19 mouse cellular contexts compared by ENCODE assay signal in the genomic region with DNA sequence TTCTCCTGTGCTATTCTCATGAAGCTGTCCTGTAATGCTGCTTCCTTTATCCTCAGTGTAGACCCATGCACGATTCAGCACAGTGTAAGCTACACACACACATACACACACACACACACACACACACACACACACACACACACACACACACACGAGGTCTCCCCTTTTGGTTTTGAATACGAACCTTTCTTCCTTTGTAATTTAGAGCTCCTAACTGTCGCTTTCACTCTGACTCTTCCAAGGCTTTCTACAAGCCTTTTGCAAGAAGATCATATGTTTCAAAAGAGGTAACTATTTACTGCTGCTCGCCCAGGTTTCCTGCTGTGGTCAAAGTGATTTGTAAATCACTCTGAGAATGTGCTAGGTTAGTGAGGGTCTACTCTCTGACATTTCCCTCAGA.
DNase-seq lines count a peak whose midpoint lies in the region; ATAC-seq and TF ChIP-seq lines count a peak whose summit lies in the region.
"Had no signal": no experiment of that assay in that cellular context is flagged by ENCODE, and none has a peak within 500 bp of the region (broad histone marks: within the 10 kb centered on the region; RNA-seq: fewer than 3 reads in every experiment).

No protein-coding gene starts in this region.

- no peaks in the 10 kb centered on the region for H3K36me3 ChIP-seq in hindbrain, embryonic 13.5 days
- H3K36me3 ChIP-seq in hindbrain, postnatal 0 days (ENCODE audit: insufficient read depth, low read length) = no peaks in the 10 kb centered on the region
- no peaks in the 10 kb centered on the region for H3K36me3 ChIP-seq in neural tube, embryonic 13.5 days
- H3K36me3 ChIP-seq: embryonic facial prominence, embryonic 12.5 days; forebrain, embryonic 15.5 days; heart, embryonic 13.5 days; hindbrain, embryonic 15.5 days had no signal

- no peak overlapping the region for H3K4me2 ChIP-seq in hindbrain, embryonic 13.5 days
- no peak overlapping the region for H3K4me2 ChIP-seq in hindbrain, postnatal 0 days (ENCODE audit: low read depth, low read length)
- H3K4me2 ChIP-seq in neural tube, embryonic 13.5 days = no peak overlapping the region
- H3K4me2 ChIP-seq: embryonic facial prominence, embryonic 12.5 days; forebrain, embryonic 15.5 days; heart, embryonic 13.5 days; hindbrain, embryonic 15.5 days had no signal

- ATAC-seq in hindbrain, embryonic 13.5 days (ENCODE audit: low FRiP score) = no peak
- no peak for ATAC-seq in hindbrain, postnatal 0 days
- no peak for ATAC-seq in neural tube, embryonic 13.5 days (ENCODE audit: low read depth)
- ATAC-seq: CD4-positive, CD25-positive, alpha-beta regulatory T cell, adult 4 months; forebrain, embryonic 15.5 days; Patski had no signal

- no peak for TF ChIP-seq CTCF in hindbrain, postnatal 0 days (IDR thresholded peaks at IDR 0.05; ENCODE audit: low read depth)

- WGBS in hindbrain, embryonic 13.5 days = 47% methylated on average over 5 of the region's 5 CpGs
- WGBS in hindbrain, postnatal 0 days = 48% methylated on average over 5 of the region's 5 CpGs
- WGBS in neural tube, embryonic 13.5 days = 21% methylated on average over 5 of the region's 5 CpGs

- H3K4me1 ChIP-seq in hindbrain, embryonic 13.5 days (replicated peaks) = peaks cover 32% of the 10 kb centered on the region
- H3K4me1 ChIP-seq in hindbrain, postnatal 0 days (ENCODE audit: insufficient read depth, low read length) = peaks cover 10% of the 10 kb centered on the region; the same call in 1 of the 2 replicates
- peaks cover 46% of the 10 kb centered on the region for H3K4me1 ChIP-seq in neural tube, embryonic 13.5 days (replicated peaks)

- H3K27ac ChIP-seq in hindbrain, embryonic 13.5 days = peak overlapping the region; percentile 93; the same call in 1 of the 2 replicates
- no peak overlapping the region for H3K27ac ChIP-seq in hindbrain, postnatal 0 days
- H3K27ac ChIP-seq in neural tube, embryonic 13.5 days (replicated peaks) = 0 out of 2 replicates have a peak overlapping the region, but pooled peaks have one; percentile 92
- H3K27ac ChIP-seq: embryonic facial prominence, embryonic 12.5 days; forebrain, embryonic 15.5 days; heart, embryonic 13.5 days; hindbrain, embryonic 15.5 days had no signal

- no peak overlapping the region for H3K4me3 ChIP-seq in hindbrain, embryonic 13.5 days
- H3K4me3 ChIP-seq in hindbrain, postnatal 0 days (ENCODE audit: low read length) = no peak overlapping the region
- no peak overlapping the region for H3K4me3 ChIP-seq in neural tube, embryonic 13.5 days
- H3K4me3 ChIP-seq: embryonic facial prominence, embryonic 12.5 days; forebrain, embryonic 15.5 days; heart, embryonic 13.5 days; hindbrain, embryonic 15.5 days had no signal

- H3K27me3 ChIP-seq in hindbrain, embryonic 13.5 days = no peaks in the 10 kb centered on the region
- H3K27me3 ChIP-seq in hindbrain, postnatal 0 days (ENCODE audit: insufficient read depth, low read length) = no peaks in the 10 kb centered on the region
- H3K27me3 ChIP-seq in neural tube, embryonic 13.5 days = no peaks in the 10 kb centered on the region
- H3K27me3 ChIP-seq: embryonic facial prominence, embryonic 12.5 days; forebrain, embryonic 15.5 days; heart, embryonic 13.5 days; hindbrain, embryonic 15.5 days; Patski had no signal

- no peak overlapping the region for H3K9ac ChIP-seq in hindbrain, embryonic 13.5 days
- no peak overlapping the region for H3K9ac ChIP-seq in hindbrain, postnatal 0 days (replicated peaks; ENCODE audit: low read length)
- no peak overlapping the region for H3K9ac ChIP-seq in neural tube, embryonic 13.5 days
- H3K9ac ChIP-seq: embryonic facial prominence, embryonic 12.5 days; forebrain, embryonic 15.5 days; heart, embryonic 13.5 days; hindbrain, embryonic 15.5 days had no signal

- DNase-seq in hindbrain, postnatal 0 days (ENCODE audit: low spot score) = no peak
- no peak for DNase-seq in neural tube, embryonic 10.5 days (ENCODE audit: extremely low spot score, low spot score)
- peak; percentile 21 for DNase-seq in R1 (ENCODE audit: low read depth, low spot score)
- DNase-seq in embryo, embryonic 10.5 days (ENCODE audit: low spot score) = no peak
- DNase-seq: adrenal gland, adult 8-10 months; adrenal gland, postnatal 36 days; cerebellum, adult 2 months; cerebellum, postnatal 14 days; gastrocnemius, postnatal 36 days; heart, adult 11 months; heart, postnatal 36 days had no signal

- H3K9me3 ChIP-seq in hindbrain, embryonic 13.5 days = no peaks in the 10 kb centered on the region
- H3K9me3 ChIP-seq in hindbrain, postnatal 0 days (ENCODE audit: low read length) = no peaks in the 10 kb centered on the region
- no peaks in the 10 kb centered on the region for H3K9me3 ChIP-seq in neural tube, embryonic 13.5 days
- H3K9me3 ChIP-seq: embryonic facial prominence, embryonic 12.5 days; forebrain, embryonic 15.5 days; heart, embryonic 13.5 days; hindbrain, embryonic 15.5 days had no signal
